Mouse (Mus musculus): ENCODE data around the gene Higd2a. TPM values are rescaled to one million over a fixed set of nuclear protein-coding genes. Genes with fewer than 3 reads are reported as not detected.

The Higd2a gene
- polyA plus RNA-seq, 1 experiment, result 163 TPM

DNA sequence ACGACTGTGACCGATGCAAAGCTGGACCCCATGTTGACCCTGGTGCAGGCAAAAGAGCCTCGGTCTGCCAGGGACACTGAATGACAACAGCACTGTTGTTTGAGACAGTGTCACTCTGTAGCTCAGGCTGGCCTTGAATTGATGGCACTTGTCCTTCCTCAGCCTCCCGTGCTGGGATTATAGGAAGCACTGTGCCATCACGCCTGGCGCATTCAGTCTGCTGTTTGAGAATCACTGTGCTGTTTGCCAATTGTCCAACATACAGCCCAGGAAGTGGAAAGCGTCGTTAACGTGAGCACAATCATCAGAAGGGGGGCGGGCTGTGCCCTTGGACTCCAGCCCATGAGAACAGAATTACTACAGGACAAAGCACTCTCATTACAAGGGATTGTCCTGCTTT, 7.9 kb upstream of the Higd2a start:
- Histone ChIP-seq H3K27me3 (ENCODE audit: control insufficient read depth, insufficient read depth, low read length) (no peaks in the 10 kb centered on the region), H3K4me1 (ENCODE audit: control insufficient read depth, insufficient read depth, insufficient read length, low read length) (peaks cover 10% of the 10 kb centered on the region; the same call in 1 of the 2 replicates), H3K36me3 (ENCODE audit: control insufficient read depth, insufficient read depth, low read length) (peaks cover 19% of the 10 kb centered on the region), H3K27ac (ENCODE audit: insufficient read depth, low read depth, low read length) (peak overlapping the region; percentile 23), H3K4me3 (ENCODE audit: low read depth, low read length) (no peak overlapping the region)
- TF ChIP-seq POLR2A (IDR thresholded peaks at IDR 0.05; ENCODE audit: low read depth, low read length) (no peak), CTCF (IDR thresholded peaks at IDR 0.05; ENCODE audit: extremely low read depth, insufficient read length, insufficient replicate concordance, low read depth, low read length) (no peak)
- WGBS, result 35% methylated on average over 10 of the region's 10 CpGs

DNA sequence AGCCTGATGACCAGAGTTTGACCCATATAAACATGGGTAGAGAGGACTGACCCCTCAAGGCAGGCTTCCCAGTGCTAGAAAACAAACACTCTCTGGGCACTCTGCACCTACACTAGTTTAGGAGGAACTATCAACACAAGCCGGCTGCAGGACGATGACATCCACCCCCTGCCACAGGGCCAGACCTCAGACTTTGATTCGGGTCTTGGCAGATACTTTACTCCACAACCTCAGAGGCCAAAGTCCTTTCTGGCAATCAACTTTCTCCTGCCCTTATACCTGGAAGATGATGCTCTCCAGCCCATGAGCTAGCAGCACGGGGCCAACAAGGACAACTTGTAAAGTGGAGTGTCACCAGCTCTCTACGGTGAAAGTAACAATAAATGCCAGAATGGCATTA, 7.1 kb upstream of the Higd2a start:
- Histone ChIP-seq H3K27ac (ENCODE audit: insufficient read depth, low read depth, low read length) (peak overlapping the region; percentile 26), H3K4me3 (ENCODE audit: low read depth, low read length) (no peak overlapping the region), H3K36me3 (ENCODE audit: control insufficient read depth, insufficient read depth, low read length) (peaks cover 19% of the 10 kb centered on the region), H3K4me1 (ENCODE audit: control insufficient read depth, insufficient read depth, insufficient read length, low read length) (peaks cover 10% of the 10 kb centered on the region; the same call in 1 of the 2 replicates), H3K27me3 (ENCODE audit: control insufficient read depth, insufficient read depth, low read length) (no peaks in the 10 kb centered on the region)
- TF ChIP-seq POLR2A (IDR thresholded peaks at IDR 0.05; ENCODE audit: low read depth, low read length) (no peak), CTCF (IDR thresholded peaks at IDR 0.05; ENCODE audit: extremely low read depth, insufficient read length, insufficient replicate concordance, low read depth, low read length) (no peak)
- 28% methylated on average over 5 of the region's 5 CpGs for WGBS

DNA sequence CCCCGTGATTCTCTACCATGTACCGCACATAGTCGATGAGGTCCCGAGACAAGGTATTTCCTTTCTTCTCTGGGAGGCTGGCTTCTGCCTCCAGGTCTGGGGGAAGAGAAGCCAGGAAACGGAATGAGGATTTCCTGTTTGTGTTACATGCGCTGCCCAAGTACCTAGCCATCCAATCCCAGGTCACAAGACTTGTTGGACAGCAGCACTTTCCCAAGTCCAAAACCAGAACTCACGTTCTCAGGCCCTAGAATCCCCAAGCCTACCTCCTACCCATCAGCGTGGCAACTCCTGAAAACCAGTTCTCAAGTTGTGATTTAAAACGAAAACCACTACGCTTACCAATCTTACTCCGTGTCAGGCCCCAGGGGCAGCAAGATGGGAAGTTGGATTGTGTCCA, 4.2 kb upstream of the Higd2a start:
- peaks cover 15% of the 10 kb centered on the region for H3K36me3 ChIP-seq (ENCODE audit: control insufficient read depth, insufficient read depth, low read length)
- H3K4me3 ChIP-seq (ENCODE audit: low read depth, low read length), result no peak overlapping the region
- H3K4me1 ChIP-seq (ENCODE audit: control insufficient read depth, insufficient read depth, insufficient read length, low read length), result peaks cover 10% of the 10 kb centered on the region; the same call in 1 of the 2 replicates
- no peak overlapping the region for H3K27ac ChIP-seq (ENCODE audit: insufficient read depth, low read depth, low read length)
- TF ChIP-seq CTCF (IDR thresholded peaks at IDR 0.05; ENCODE audit: extremely low read depth, insufficient read length, insufficient replicate concordance, low read depth, low read length), result no peak
- no peak for TF ChIP-seq POLR2A (IDR thresholded peaks at IDR 0.05; ENCODE audit: low read depth, low read length)
- WGBS, result 80% methylated on average over 11 of the region's 11 CpGs
- no peaks in the 10 kb centered on the region for H3K27me3 ChIP-seq (ENCODE audit: control insufficient read depth, insufficient read depth, low read length)

DNA sequence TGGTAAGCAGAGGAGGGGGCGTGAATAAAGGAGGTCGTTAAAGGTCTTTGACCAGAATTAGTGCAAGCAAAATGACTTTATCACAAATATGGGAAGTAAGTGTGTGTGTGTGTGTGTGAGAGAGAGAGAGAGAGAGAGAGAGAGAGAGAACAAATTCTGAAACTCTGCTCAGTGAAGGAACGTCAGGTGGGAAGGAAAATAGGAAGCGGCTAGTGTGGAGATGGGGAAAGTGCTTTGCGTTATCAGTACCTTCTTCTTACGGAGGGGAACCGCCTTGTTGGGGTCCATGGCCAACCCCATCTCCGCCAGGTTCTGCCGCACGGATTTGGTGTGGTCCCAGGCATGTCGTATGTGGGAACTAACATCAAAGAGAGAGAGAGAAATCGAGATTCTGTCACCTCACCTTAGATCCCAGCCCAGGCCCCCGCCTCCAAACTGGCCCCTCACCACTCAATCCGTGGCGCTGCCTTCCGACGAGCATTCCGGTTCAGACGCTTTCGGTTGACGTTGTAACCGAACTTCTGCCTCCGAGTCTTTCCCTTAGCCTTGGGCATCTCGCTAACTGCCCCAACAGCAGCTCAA, 502 bp upstream of the Higd2a start:
- WGBS, result under 1% methylated on average over 24 of the region's 24 CpGs
- H3K36me3 ChIP-seq (ENCODE audit: control insufficient read depth, insufficient read depth, low read length), result peaks cover 10% of the 10 kb centered on the region
- TF ChIP-seq CTCF (IDR thresholded peaks at IDR 0.05; ENCODE audit: extremely low read depth, insufficient read length, insufficient replicate concordance, low read depth, low read length) (no peak), POLR2A (IDR thresholded peaks at IDR 0.05; ENCODE audit: low read depth, low read length) (no peak)
- no peaks in the 10 kb centered on the region; the same call in 1 of the 2 replicates for H3K4me1 ChIP-seq (ENCODE audit: control insufficient read depth, insufficient read depth, insufficient read length, low read length)
- H3K4me3 ChIP-seq (ENCODE audit: low read depth, low read length), result peak overlapping the region; percentile 75
- no peaks in the 10 kb centered on the region for H3K27me3 ChIP-seq (ENCODE audit: control insufficient read depth, insufficient read depth, low read length)
- H3K27ac ChIP-seq (ENCODE audit: insufficient read depth, low read depth, low read length), result no peak overlapping the region

DNA sequence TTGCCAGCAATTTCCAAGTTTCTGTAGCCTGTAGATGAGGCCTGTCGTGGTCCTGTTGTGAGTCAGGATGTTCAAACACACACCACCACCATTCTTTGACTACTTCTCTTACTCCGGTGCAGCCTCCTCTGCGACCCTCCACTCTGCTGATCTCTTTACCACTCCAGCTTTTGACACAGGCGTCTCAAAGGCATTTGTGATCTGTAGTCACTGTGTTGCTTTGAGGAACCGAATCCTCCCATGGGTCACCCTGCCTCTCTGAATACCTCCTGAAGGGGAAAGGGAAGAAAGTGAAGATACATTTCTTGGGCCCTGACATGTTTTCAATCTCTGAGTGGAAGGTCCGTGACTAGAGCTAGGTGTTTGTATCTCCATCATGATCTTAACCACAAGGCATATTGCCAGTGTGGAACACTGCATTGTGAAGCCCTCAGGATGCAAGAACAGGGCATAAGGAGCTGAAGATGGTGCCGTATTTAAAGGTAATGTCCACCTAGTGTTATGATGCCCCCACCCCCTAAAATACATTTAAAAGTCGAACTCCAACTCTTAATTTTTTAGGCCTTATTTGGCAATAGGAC, 1.9 kb downstream of the Higd2a start:
- peaks cover 8% of the 10 kb centered on the region; the same call in 1 of the 2 replicates for H3K36me3 ChIP-seq (ENCODE audit: control insufficient read depth, insufficient read depth, low read length)
- peaks cover 10% of the 10 kb centered on the region for H3K4me1 ChIP-seq (ENCODE audit: control insufficient read depth, insufficient read depth, insufficient read length, low read length)
- H3K27me3 ChIP-seq (ENCODE audit: control insufficient read depth, insufficient read depth, low read length), result no peaks in the 10 kb centered on the region
- no peak overlapping the region for H3K27ac ChIP-seq (ENCODE audit: insufficient read depth, low read depth, low read length)
- no peak overlapping the region for H3K4me3 ChIP-seq (ENCODE audit: low read depth, low read length)
- WGBS, result 83% methylated on average over 8 of the region's 8 CpGs
- TF ChIP-seq POLR2A (IDR thresholded peaks at IDR 0.05; ENCODE audit: low read depth, low read length) (no peak), CTCF (IDR thresholded peaks at IDR 0.05; ENCODE audit: extremely low read depth, insufficient read length, insufficient replicate concordance, low read depth, low read length) (no peak)

DNA sequence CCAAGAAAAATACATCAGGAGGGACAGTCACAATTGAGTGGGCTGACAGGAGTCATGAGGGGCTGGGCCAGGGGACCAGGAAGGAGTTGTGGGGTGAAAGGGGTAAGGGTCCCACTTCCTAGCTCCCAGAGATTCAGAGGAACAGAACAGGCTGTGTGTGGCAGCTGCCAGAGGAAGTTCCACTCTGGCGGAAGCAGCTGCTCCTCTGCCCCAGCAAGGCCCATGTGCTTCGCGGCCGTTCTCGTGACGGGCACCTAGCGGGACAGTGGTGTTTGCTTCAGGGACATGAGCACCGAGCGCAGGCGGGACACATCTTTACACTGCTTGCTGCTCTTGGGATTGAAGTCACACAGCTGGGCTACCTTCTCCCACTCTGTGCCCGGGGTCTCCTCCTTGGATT, 3.6 kb downstream of the Higd2a start:
- Histone ChIP-seq H3K4me3 (ENCODE audit: low read depth, low read length) (no peak overlapping the region), H3K27ac (ENCODE audit: insufficient read depth, low read depth, low read length) (no peak overlapping the region), H3K4me1 (ENCODE audit: control insufficient read depth, insufficient read depth, insufficient read length, low read length) (peaks cover 12% of the 10 kb centered on the region), H3K27me3 (ENCODE audit: control insufficient read depth, insufficient read depth, low read length) (no peaks in the 10 kb centered on the region), H3K36me3 (ENCODE audit: control insufficient read depth, insufficient read depth, low read length) (peaks cover 8% of the 10 kb centered on the region)
- 94% methylated on average over 11 of the region's 11 CpGs for whole genome bisulfite sequencing
- no peak for TF ChIP-seq CTCF (IDR thresholded peaks at IDR 0.05; ENCODE audit: extremely low read depth, insufficient read length, insufficient replicate concordance, low read depth, low read length)
- TF ChIP-seq POLR2A (IDR thresholded peaks at IDR 0.05; ENCODE audit: low read depth, low read length), result no peak

DNA sequence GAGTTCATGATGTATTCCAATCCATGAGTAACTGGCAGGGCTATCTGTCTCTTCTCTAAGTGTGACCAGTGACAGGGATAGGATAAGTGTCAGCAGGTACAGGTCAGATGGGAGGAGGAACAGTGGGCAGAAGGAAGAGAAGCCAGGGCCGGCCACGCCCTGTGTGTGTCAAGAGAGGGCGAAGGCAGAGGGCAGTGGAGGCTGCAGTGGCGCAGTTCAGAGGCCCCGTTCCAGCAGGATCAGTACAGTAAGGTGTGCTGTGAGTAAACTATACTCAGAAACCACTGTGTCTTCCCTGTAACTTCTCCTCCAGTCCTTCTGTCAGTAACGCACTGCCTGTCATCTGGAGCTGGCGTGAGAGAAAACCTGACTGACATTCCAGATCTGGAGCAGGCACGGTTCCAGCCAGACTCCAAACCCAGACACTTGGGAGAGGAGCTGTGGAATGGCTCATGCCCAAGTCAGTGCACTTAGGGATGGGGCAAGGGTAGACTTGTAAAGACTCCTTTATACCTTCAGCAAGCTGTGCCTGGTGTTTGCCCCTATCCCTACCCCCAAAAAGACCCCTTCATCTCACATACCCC, 6.2 kb downstream of the Higd2a start:
- Histone ChIP-seq H3K4me3 (ENCODE audit: low read depth, low read length) (no peak overlapping the region), H3K4me1 (ENCODE audit: control insufficient read depth, insufficient read depth, insufficient read length, low read length) (peaks cover 17% of the 10 kb centered on the region), H3K27ac (ENCODE audit: insufficient read depth, low read depth, low read length) (peak overlapping the region; percentile 57), H3K27me3 (ENCODE audit: control insufficient read depth, insufficient read depth, low read length) (no peaks in the 10 kb centered on the region), H3K36me3 (ENCODE audit: control insufficient read depth, insufficient read depth, low read length) (peaks cover 8% of the 10 kb centered on the region)
- 32% methylated on average over 8 of the region's 8 CpGs for WGBS
- TF ChIP-seq CTCF (IDR thresholded peaks at IDR 0.05; ENCODE audit: extremely low read depth, insufficient read length, insufficient replicate concordance, low read depth, low read length) (no peak), POLR2A (IDR thresholded peaks at IDR 0.05; ENCODE audit: low read depth, low read length) (no peak)

Measured in small intestine, adult 2 months (tissue).